Mouse (Mus musculus) intestine, embryonic 15.5 days (tissue): Measurements from ENCODE around the gene Il6ra. TPM values are rescaled to one million over a fixed set of nuclear protein-coding genes. Genes with fewer than 3 reads are reported as not detected.

ENCODE experiments used
- ATAC-seq: fragments of 200-750 bp; cut with Nextera tagmentation; 2 replicates; pipeline ENCODE4 v1.8.0; 2017; ENCODE audit warnings: moderate TSS enrichment, moderate library complexity
- H3K27ac ChIP-seq: fragments of 300-500 bp; sonication (generic); 2 replicates; pipeline ENCODE4 v1.5.1; 2015; ENCODE audit warnings: mild to moderate bottlenecking, inconsistent platforms
- H3K27me3 ChIP-seq: fragments of 300-500 bp; sonication (generic); replicated peaks from 2 replicates; pipeline ENCODE4 v1.6.1; 2015; ENCODE audit warnings: inconsistent platforms
- H3K36me3 ChIP-seq: fragments of 300-500 bp; sonication (generic); 2 replicates; pipeline ENCODE4 v1.6.1; 2015; ENCODE audit warnings: inconsistent platforms
- H3K4me1 ChIP-seq: fragments of 300-500 bp; sonication (generic); replicated peaks from 2 replicates; pipeline ENCODE4 v1.6.1; 2015; ENCODE audit warnings: inconsistent platforms
- H3K4me2 ChIP-seq: fragments of 300-500 bp; sonication (generic); replicated peaks from 2 replicates; pipeline ENCODE4 v1.6.1; 2015; ENCODE audit warnings: mild to moderate bottlenecking, inconsistent platforms
- H3K4me3 ChIP-seq: fragments of 300-500 bp; sonication (generic); replicated peaks from 2 replicates; pipeline ENCODE4 v1.5.1; 2015; ENCODE audit warnings: inconsistent platforms
- H3K9ac ChIP-seq: fragments of 300-500 bp; sonication (generic); 2 replicates; pipeline ENCODE4 v1.6.1; 2015; ENCODE audit warnings: inconsistent platforms
- H3K9me3 ChIP-seq: fragments of 300-500 bp; sonication (generic); 2 replicates; pipeline ENCODE4 v1.6.1; 2016; ENCODE audit warnings: inconsistent platforms
- WGBS: fragments of 180-500 bp; shearing (Covaris S2); methylation state at CpG from one replicate; pipeline ENCODE4 v1.1.7; 2015; 5-methylcytosine and 5-hydroxymethylcytosine counted together
- polyA plus RNA-seq: library from polyadenylated mRNA; unstranded; fragments of >200 nt; fragmentation: Nextera tagmentation; extraction: Ambion mirVana; gene quantifications from 2 replicates; pipeline ENCODE4 v1.2.1, GENCODE M21; 2015

Il6ra gene
- polyA plus RNA-seq, 1 experiment from 2014 or later = 2.8 TPM

DNA sequence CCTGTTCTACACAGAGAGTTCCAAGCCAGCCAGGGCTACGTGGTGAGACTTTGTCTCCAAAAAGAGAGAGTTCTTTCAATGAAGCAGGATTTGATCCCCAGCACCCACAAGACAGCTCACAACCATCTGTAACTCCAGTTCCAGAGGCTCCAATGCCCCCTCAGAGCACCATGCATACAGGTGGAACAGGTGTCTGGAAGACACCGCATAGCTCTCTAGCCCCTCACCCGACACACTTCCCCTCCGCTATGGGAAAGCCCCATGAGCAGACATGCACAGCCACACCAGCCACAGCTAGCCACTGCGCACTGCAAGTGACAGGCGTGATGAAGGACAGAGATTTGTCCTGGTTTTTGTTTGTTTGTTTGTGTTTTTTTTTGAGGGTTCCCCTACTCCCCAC, 4.2 kb downstream of the Il6ra start:
- H3K4me3 ChIP-seq = no peak overlapping the region
- no peaks in the 10 kb centered on the region for H3K9me3 ChIP-seq
- H3K27me3 ChIP-seq = no peaks in the 10 kb centered on the region; the same call in 1 of the 2 replicates
- WGBS = 81% methylated on average over 6 of the region's 6 CpGs
- no peak overlapping the region for H3K9ac ChIP-seq
- H3K4me1 ChIP-seq = peaks cover 14% of the 10 kb centered on the region; the same call in 1 of the 2 replicates
- H3K4me2 ChIP-seq = no peak overlapping the region
- H3K36me3 ChIP-seq = no peaks in the 10 kb centered on the region
- ATAC-seq = no peak
- H3K27ac ChIP-seq = no peak overlapping the region

DNA sequence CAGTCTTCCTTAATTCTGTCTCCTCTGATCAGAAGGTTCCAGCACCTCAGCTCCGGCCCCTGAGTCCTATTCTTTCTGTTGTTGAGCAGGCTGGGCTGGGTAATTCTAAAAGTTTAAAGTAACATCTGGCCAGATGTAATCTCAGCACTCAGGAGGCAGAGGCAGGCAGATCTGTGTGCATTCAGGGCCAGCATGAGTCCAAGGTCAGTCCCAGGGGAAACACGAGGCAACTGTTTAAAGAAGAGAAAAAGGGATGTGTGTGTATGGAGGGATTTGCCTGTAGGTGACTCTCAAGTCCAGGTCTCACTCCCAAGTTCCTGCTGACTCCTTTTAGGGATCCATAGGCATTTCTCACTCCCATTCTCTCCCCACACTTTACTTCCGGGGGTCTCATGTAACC, 5.2 kb downstream of the Il6ra start:
- no peak for ATAC-seq
- H3K9me3 ChIP-seq = no peaks in the 10 kb centered on the region
- H3K4me2 ChIP-seq = no peak overlapping the region
- no peaks in the 10 kb centered on the region for H3K36me3 ChIP-seq
- WGBS = 71% methylated on average over 3 of the region's 3 CpGs
- H3K4me1 ChIP-seq = peaks cover 11% of the 10 kb centered on the region; the same call in 1 of the 2 replicates
- H3K4me3 ChIP-seq = no peak overlapping the region
- no peaks in the 10 kb centered on the region; the same call in 1 of the 2 replicates for H3K27me3 ChIP-seq
- no peak overlapping the region for H3K27ac ChIP-seq
- no peak overlapping the region for H3K9ac ChIP-seq

DNA sequence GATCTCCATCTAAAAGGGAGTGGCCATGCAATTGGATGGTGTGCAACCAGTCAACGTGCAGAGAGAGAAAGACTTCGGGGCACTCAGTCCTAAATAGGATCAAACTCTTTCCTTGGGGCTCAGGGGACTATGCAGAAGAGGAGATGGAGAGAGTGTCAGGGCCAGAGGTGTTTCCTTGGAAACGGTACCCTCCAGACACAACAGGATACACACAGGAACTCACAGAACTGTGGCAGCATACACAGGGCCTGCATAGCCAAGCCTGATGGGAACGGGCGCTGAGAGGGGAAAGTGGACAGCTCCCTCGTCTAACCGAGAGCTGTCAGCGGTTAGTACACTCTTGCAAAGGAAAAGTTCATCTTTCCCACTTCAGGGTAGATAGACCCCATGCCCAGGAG, 13.5 kb downstream of the Il6ra start:
- Histone ChIP-seq H3K9me3 (no peaks in the 10 kb centered on the region), H3K27ac (no peak overlapping the region), H3K9ac (no peak overlapping the region), H3K4me1 (0 out of 2 replicates have a peak, but pooled peaks cover 4% of the 10 kb centered on the region), H3K36me3 (no peaks in the 10 kb centered on the region), H3K27me3 (no peaks in the 10 kb centered on the region), H3K4me3 (no peak overlapping the region), H3K4me2 (no peak overlapping the region)
- WGBS = 68% methylated on average over 8 of the region's 8 CpGs
- ATAC-seq = no peak

DNA sequence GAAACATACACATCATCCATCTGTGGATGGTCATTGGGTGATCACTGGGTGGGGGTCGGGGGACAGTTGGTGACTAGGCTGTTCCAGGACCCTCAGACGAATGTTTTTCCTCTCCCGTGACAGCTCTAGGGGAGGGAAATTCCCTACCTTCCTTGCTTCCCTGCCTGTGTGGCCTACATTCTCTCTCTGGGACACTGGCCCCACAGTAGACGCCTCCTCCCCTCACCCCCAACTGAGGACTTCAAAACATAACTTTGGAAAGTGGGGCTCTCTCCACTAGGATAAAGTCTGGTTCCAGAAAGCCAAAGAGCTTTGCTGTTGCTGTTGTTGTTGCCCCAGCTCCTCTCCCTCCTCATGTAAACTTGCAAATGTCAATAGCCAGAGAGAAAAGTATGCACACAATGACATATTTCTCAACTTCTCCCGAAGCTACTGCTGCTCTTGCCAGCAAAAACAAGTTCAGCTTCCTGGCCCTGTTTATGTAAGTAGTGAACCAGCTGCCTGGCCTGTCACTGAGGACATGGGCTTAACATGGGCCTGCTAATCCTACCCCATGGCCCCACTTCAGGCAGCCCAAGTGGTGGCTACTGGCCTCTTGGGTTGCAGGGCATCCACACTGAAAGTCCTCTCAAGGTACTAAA, 14.0 kb downstream of the Il6ra start:
- 0 out of 2 replicates have a peak overlapping the region, but pooled peaks have one; percentile 27 for H3K27ac ChIP-seq
- H3K4me3 ChIP-seq = no peak overlapping the region
- WGBS = 60% methylated on average over 5 of the region's 5 CpGs
- H3K4me1 ChIP-seq = 0 out of 2 replicates have a peak, but pooled peaks cover 4% of the 10 kb centered on the region
- no peak for ATAC-seq
- no peak overlapping the region for H3K4me2 ChIP-seq
- no peaks in the 10 kb centered on the region for H3K9me3 ChIP-seq
- no peaks in the 10 kb centered on the region for H3K27me3 ChIP-seq
- H3K36me3 ChIP-seq = no peaks in the 10 kb centered on the region
- H3K9ac ChIP-seq = no peak overlapping the region

DNA sequence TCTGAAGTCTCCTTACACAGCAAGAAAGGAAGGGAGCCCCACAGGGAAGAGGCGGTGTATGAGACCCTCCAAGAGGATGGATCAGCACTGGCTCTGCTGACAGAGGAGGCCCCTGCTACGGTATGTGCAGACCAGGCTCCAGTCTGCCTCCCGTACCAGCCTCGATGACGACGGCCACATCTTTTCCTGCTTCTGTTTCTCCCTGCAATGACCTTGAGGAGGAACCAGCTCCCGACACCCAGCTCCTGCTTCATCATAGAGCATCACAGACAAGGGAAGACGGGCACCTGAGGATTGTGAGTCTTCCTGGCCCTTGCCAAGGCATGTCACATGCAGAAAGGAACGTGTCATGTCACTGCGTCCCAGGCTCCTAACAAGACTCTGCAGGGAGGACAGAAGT, 15.0 kb downstream of the Il6ra start:
- no peak for ATAC-seq
- 0 out of 2 replicates have a peak, but pooled peaks cover 4% of the 10 kb centered on the region for H3K4me1 ChIP-seq
- WGBS = 81% methylated on average over 10 of the region's 10 CpGs
- no peak overlapping the region for H3K4me2 ChIP-seq
- no peaks in the 10 kb centered on the region for H3K27me3 ChIP-seq
- no peak overlapping the region for H3K4me3 ChIP-seq
- H3K27ac ChIP-seq = no peak overlapping the region
- H3K36me3 ChIP-seq = no peaks in the 10 kb centered on the region
- no peaks in the 10 kb centered on the region for H3K9me3 ChIP-seq
- no peak overlapping the region for H3K9ac ChIP-seq

DNA sequence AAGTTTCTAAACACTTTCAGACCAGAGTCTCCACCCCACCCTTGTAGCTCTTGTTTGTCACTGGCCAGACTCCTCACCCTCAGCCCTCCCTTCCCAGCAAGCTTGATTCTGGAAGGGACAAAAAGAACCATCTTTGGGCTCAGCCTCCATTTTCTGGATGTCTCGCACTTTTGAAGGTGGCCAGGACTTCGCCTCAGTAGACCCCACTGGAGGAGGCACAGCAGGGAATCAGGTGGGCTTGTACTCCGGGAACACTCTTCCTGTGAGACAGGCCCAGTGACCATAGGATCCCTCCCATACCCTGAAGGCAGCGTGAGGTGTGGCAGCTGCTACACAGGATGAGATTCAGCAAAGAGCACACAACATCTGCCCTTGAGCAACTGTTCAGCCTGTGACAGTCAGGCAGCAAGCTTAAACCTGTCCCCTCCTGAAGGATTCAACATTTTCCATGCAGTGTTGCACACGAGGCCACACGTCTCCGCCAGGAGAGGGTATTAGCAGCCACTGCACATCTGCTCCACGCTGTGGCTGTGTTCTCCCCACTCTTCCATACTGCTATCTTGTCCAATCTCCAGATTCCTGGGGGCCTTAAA, 15.7 kb downstream of the Il6ra start:
- no peak overlapping the region for H3K4me3 ChIP-seq
- no peak overlapping the region for H3K4me2 ChIP-seq
- ATAC-seq = no peak
- H3K4me1 ChIP-seq = 0 out of 2 replicates have a peak, but pooled peaks cover 4% of the 10 kb centered on the region
- H3K9ac ChIP-seq = no peak overlapping the region; the same call in 1 of the 2 replicates
- H3K27me3 ChIP-seq = no peaks in the 10 kb centered on the region
- no peaks in the 10 kb centered on the region for H3K36me3 ChIP-seq
- 64% methylated on average over 8 of the region's 8 CpGs for WGBS
- no peak overlapping the region for H3K27ac ChIP-seq
- H3K9me3 ChIP-seq = no peaks in the 10 kb centered on the region

DNA sequence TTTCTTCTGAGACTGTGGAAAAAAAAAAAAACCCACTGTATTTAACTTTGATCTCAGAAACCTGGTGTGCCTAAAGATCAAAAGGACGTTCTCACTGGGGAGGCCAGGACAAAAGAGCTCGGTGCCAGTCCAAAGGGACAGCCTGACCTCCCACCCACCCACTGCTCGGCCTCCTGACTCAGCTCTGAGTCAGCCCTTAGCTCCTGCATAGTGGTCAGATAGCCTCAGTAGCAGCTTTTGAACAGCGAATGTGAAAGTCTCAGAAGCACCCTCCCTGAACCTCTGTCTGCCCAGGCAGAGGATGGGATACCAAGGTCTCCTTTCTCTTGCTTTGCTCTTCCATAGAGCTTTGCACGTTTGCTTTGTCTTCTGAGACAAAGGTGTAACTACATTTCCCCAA, 16.4 kb downstream of the Il6ra start:
- ATAC-seq = no peak
- H3K4me3 ChIP-seq = no peak overlapping the region

DNA sequence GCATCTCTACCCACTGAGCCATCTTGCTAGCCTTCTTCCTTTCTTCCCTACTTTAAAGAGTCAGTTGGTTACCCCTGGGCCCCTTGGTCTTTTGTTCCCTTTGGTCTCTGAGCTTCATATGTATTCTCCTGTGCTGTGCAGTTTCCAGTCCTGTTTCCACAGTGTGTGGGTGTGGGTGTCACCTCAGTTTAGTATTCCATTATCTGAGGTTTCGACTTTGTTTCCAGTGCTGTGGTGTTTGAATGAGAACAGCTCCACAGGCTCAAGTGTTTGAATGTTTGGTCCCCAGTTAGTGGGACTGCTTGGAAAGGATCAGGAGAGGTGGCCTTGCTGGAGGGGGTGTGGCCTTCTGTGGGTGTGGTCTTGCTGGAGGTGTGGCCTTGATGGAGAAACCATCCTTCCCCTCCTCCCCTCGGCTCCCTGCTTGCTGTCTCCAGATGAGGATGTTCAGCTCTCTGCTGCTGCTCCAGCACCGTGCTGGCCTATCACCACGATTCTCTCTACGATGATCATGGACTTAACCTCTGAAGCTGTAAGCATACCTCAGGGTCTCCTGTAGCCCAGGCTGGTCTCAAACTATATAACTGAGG, 20.4 kb downstream of the Il6ra start:
- Histone ChIP-seq H3K4me2 (no peak overlapping the region), H3K27ac (no peak overlapping the region), H3K9me3 (no peaks in the 10 kb centered on the region), H3K9ac (no peak overlapping the region), H3K4me3 (no peak overlapping the region), H3K36me3 (no peaks in the 10 kb centered on the region), H3K4me1 (no peaks in the 10 kb centered on the region), H3K27me3 (no peaks in the 10 kb centered on the region)
- 88% methylated on average over 5 of the region's 5 CpGs for WGBS
- no peak for ATAC-seq

More for the DNA sequence above, 16.4 kb downstream of the Il6ra start:
- 0 out of 2 replicates have a peak, but pooled peaks cover 4% of the 10 kb centered on the region for H3K4me1 ChIP-seq
- 40% methylated on average over 5 of the region's 5 CpGs for WGBS
- H3K36me3 ChIP-seq = no peaks in the 10 kb centered on the region
- H3K27ac ChIP-seq = no peak overlapping the region
- H3K9ac ChIP-seq = no peak overlapping the region
- no peaks in the 10 kb centered on the region for H3K9me3 ChIP-seq
- no peaks in the 10 kb centered on the region for H3K27me3 ChIP-seq
- H3K4me2 ChIP-seq = no peak overlapping the region

DNA sequence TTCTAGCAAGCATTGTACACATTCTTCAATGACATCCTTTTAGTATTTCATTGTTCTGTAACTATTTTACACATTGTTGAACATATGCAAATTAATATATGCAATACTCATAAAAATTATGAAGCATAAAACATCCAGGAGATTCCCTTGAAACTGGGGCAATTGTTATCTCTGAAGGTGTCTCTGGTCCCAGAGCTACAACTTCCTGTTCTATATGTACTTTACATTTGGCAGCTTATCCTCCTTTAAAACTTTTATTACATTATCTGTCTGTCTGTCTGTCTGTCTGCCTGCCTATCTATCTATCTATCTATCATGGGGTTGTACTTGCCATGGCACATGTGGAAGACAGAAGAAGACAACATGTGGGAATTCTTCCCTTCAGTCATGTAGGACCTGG, 21.3 kb downstream of the Il6ra start:
- ATAC-seq = no peak
- H3K27ac ChIP-seq = no peak overlapping the region
- no peak overlapping the region for H3K4me2 ChIP-seq
- no peaks in the 10 kb centered on the region for H3K4me1 ChIP-seq
- no peak overlapping the region for H3K4me3 ChIP-seq
- H3K9ac ChIP-seq = no peak overlapping the region
- H3K27me3 ChIP-seq = no peaks in the 10 kb centered on the region
- no peaks in the 10 kb centered on the region for H3K9me3 ChIP-seq
- H3K36me3 ChIP-seq = no peaks in the 10 kb centered on the region

DNA sequence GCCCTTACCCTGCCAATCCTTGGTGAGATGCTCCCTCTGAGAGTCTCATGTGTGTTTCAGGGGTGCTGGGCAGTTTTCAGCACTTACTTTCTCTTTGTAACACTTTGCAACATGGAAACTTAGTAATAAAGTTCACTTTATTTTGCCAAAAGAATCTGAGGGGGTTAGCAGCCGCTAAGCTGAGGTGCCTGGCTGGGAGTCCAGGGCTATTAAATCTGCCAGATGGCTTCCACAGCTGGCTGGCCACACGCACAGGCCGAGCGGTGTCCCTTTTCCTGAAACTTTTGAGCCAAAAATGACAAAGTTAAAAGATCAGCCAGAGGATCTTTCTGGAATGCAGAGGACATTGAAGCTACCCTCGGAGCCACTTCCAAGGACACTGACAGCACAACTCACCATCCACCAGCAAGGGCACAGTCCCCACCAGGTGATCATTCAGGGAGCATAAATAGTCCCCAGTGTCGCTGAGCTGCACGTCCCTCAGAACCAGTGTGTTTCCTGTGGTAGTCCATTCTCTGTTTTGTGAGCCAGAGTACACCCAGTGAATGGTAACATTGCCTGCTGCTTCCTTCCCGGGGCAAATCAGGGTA, 23.1 kb downstream of the Il6ra start:
- no peak overlapping the region for H3K9ac ChIP-seq
- H3K9me3 ChIP-seq = no peaks in the 10 kb centered on the region
- no peak for ATAC-seq
- no peaks in the 10 kb centered on the region for H3K36me3 ChIP-seq
- no peak overlapping the region for H3K4me2 ChIP-seq
- H3K27ac ChIP-seq = no peak overlapping the region
- no peaks in the 10 kb centered on the region for H3K27me3 ChIP-seq
- WGBS = 61% methylated on average over 8 of the region's 8 CpGs
- no peaks in the 10 kb centered on the region for H3K4me1 ChIP-seq
- H3K4me3 ChIP-seq = no peak overlapping the region

DNA sequence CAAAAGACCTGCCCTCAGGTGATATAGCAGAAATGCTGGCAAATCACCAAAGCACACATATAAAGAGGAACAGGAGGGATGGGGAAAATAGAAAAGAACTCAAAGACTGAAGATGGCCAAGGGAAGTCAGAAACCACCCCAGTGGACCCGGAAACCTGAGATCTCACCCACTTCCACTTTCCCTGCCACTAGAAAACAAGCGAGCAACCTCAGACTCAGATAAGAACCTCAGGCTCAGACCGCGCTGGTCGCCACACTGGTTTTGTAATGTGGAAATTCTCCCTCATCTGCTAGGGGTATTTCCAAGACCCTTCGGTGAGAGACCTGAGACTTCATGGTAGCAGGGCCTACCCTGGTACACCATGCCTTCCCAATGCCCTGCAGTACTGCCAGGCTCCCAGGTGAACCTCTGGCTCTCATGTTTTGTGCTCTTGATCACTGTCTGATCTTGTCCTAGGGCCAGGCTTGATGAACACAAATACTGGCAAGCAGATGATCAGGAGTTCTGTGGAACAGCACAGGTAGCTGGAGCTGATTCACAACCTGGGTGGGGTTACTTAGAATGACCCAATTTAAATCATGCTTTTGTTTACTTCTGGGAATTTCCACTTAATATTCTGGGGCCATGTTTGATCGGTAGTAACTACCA, 25.3 kb downstream of the Il6ra start:
- ATAC-seq = no peak

DNA sequence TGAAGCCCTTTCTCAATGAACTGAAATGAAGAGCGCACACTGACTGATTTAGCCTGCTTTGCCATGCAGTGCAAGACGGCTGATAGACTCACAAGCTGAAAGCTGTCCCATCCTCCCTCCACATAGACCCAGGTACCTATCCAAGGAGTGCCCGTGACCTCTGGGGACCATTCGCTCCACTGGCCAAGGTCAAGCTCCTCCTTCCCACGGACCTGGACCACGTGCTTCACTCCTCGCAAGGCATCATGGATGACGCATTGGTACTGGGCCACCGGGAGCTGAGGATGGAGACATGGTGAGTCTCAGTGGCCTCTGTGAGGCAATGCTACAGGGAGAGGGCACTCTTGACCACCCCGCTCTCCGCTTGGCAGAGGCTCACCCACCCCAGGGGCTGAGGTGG, 27.2 kb downstream of the Il6ra start:
- Histone ChIP-seq H3K4me3 (no peak overlapping the region), H3K9me3 (no peaks in the 10 kb centered on the region)
- ATAC-seq = no peak

More for the DNA sequence above, 25.3 kb downstream of the Il6ra start:
- Histone ChIP-seq H3K4me3 (no peak overlapping the region), H3K27me3 (no peaks in the 10 kb centered on the region), H3K4me1 (no peaks in the 10 kb centered on the region), H3K36me3 (no peaks in the 10 kb centered on the region), H3K4me2 (no peak overlapping the region), H3K27ac (no peak overlapping the region), H3K9ac (no peak overlapping the region), H3K9me3 (no peaks in the 10 kb centered on the region)
- WGBS = 84% methylated on average over 7 of the region's 7 CpGs

More for the DNA sequence above, 27.2 kb downstream of the Il6ra start:
- H3K27me3 ChIP-seq = no peaks in the 10 kb centered on the region
- no peak overlapping the region for H3K4me2 ChIP-seq
- H3K9ac ChIP-seq = no peak overlapping the region
- no peaks in the 10 kb centered on the region for H3K4me1 ChIP-seq
- H3K27ac ChIP-seq = no peak overlapping the region
- no peaks in the 10 kb centered on the region for H3K36me3 ChIP-seq
- 93% methylated on average over 11 of the region's 11 CpGs for WGBS
